Comparison of ENCODE assay signal across 8 mouse cellular contexts in the genomic region with DNA sequence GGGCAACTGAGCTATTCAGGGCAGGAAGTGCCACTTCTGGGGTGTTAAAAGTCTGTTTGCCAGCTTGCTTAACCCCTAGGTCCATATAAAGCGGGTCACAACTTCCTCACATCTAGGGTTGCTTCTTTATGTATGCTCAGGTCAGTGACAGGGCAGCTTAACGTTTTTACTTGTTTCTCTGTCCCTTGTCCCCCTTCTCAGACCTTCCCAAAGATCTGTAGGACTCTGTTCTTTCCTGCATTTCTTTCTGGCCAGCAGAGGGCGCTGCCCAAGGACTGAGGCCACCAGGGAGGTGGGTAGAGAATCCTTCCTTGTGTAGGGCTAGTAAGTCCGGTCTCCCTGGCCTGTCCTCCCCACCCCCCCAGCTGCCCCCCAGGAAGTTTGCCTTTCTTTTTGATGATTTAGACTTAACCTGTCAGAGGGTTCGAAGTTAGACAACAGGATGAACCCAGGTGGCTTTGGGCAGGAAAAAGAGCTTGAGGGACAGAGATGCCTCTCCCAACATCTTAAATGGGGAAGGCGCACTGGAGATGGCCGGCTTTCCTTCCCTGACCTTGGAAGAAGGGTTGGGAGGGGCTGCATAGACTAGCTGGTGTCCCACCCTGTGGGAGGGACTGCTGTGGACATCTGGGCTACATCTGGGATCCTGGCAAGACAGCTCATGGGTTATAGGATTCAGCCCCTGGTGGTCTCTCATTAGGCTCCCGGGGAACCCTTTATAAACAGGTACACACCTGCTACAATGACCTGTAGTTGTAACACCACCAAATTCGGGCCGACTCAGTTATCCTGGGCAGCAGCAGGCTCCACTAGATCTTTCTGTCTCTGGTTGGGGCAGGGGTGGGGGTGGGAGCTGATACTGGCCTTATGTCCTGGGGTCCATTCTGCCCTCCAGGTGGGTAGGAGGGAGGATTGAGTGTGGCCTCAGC. TPM values are rescaled to one million over a fixed set of nuclear protein-coding genes. Genes with fewer than 3 reads are reported as not detected.
DNase-seq lines count a peak whose midpoint lies in the region; ATAC-seq and TF ChIP-seq lines count a peak whose summit lies in the region.

No protein-coding gene starts in this region.

- TF ChIP-seq EP300 in CH12.LX (IDR thresholded peaks at IDR 0.05; ENCODE audit: low read length) = no peak

- H3K9me3 ChIP-seq in CH12.LX (replicated peaks; ENCODE audit: low read length) = no peaks in the 10 kb centered on the region
- H3K9me3 ChIP-seq in forebrain, embryonic 10.5 days = no peaks in the 10 kb centered on the region
- no peaks in the 10 kb centered on the region for H3K9me3 ChIP-seq in heart, embryonic 14.5 days (ENCODE audit: control insufficient read depth, low read length)
- no peaks in the 10 kb centered on the region for H3K9me3 ChIP-seq in neural tube, embryonic 15.5 days (replicated peaks)

- peak overlapping the region; percentile 55 to 58 (median 57) for H3K4me3 ChIP-seq in CH12.LX (replicated peaks in 1 of 3; ENCODE audit: low read depth in 2 of 3, low read length in 2 of 3, poor library complexity in 1 of 3)
- peak overlapping the region; percentile 58 for H3K4me3 ChIP-seq in forebrain, embryonic 10.5 days
- H3K4me3 ChIP-seq in heart, embryonic 14.5 days (ENCODE audit: control insufficient read depth in 1 of 2, insufficient read depth in 1 of 2, low read depth in 1 of 2, low read length in 2 of 2) = peak overlapping the region; percentile 46 to 55
- H3K4me3 ChIP-seq in lung, adult 2 months (replicated peaks; ENCODE audit: extremely low read depth, low read depth, low read length) = peak overlapping the region; percentile 17
- H3K4me3 ChIP-seq in neural tube, embryonic 15.5 days (replicated peaks) = peak overlapping the region; percentile 49

- no peak overlapping the region for H3K27ac ChIP-seq in CH12.LX (ENCODE audit: insufficient read depth, low read depth)
- peak overlapping the region; percentile 98 for H3K27ac ChIP-seq in forebrain, embryonic 10.5 days
- H3K27ac ChIP-seq in heart, embryonic 14.5 days (replicated peaks in 1 of 2; ENCODE audit: control insufficient read depth in 1 of 2, insufficient read depth in 1 of 2, low read depth in 2 of 2, low read length in 2 of 2) = peak overlapping the region; percentile 90 to 92
- H3K27ac ChIP-seq in neural tube, embryonic 15.5 days (replicated peaks) = peak overlapping the region; percentile 91

- no peaks in the 10 kb centered on the region for H3K79me2 ChIP-seq in CH12.LX (replicated peaks; ENCODE audit: control insufficient read depth, extremely low read depth, insufficient read depth, poor library complexity, severe bottlenecking)

- in situ Hi-C loops in CH12.LX (cut with MboI; ENCODE audit: low pct_ligation_motif_present, low pct_unique_long_range_greater_than_20kb, low sequenced_read_pairs) = loop anchor here (5.0 to 10.0 kb wide), 2 partner anchors 297 to 379 kb away; a partner anchor contains a TSS

- peak; percentile 83 to 90 for TF ChIP-seq CTCF in CH12.LX (conservative IDR thresholded peaks at IDR 0.05 in 1 of 2, IDR thresholded peaks at IDR 0.05 in 1 of 2; ENCODE audit: low read depth in 2 of 2, low read length in 2 of 2)
- peak; percentile 86 for TF ChIP-seq CTCF in lung, adult 2 months (IDR thresholded peaks at IDR 0.05; ENCODE audit: insufficient read depth, low read length)

- peak; percentile 69 for TF ChIP-seq RAD21 in CH12.LX (IDR thresholded peaks at IDR 0.05; ENCODE audit: low read depth, low read length)

- peaks cover 2 to 17% of the 10 kb centered on the region in 2 experiments for H3K4me1 ChIP-seq in CH12.LX (ENCODE audit: control insufficient read depth in 1 of 2, insufficient read depth in 2 of 2)
- H3K4me1 ChIP-seq in forebrain, embryonic 10.5 days = peaks cover 66% of the 10 kb centered on the region
- peaks cover 36 to 40% of the 10 kb centered on the region in 2 experiments for H3K4me1 ChIP-seq in heart, embryonic 14.5 days (ENCODE audit: control insufficient read depth in 2 of 2, insufficient read depth in 2 of 2, low read length in 2 of 2)
- H3K4me1 ChIP-seq in lung, adult 2 months (ENCODE audit: control insufficient read depth, insufficient read depth, low read length) = peaks cover 11% of the 10 kb centered on the region
- peaks cover 38% of the 10 kb centered on the region for H3K4me1 ChIP-seq in neural tube, embryonic 15.5 days

- peak; percentile 73 for DNase-seq in CH12.LX (ENCODE audit: extremely low read depth)
- peak; percentile 69 for DNase-seq in c-Kit-negative CD71-positive TER-119-positive erythroid progenitor cells, embryonic 14.5 days (ENCODE audit: low read depth, low spot score)
- DNase-seq in forebrain, embryonic 10.5 days (ENCODE audit: extremely low spot score, low spot score) = peak; percentile 92
- peak; percentile 86 to 92 for DNase-seq in kidney, postnatal 25 days
- peak; percentile 85 for DNase-seq in lung, adult 2 months
- peak; percentile 92 for DNase-seq in testis, postnatal 10 days (ENCODE audit: low spot score)

- dilution Hi-C loops in CH12.LX (cut with MboI; ENCODE audit: extremely low pct_ligation_motif_present, extremely low pct_unique_long_range_greater_than_20kb, low sequenced_read_pairs) = no loop called here

- no peaks in the 10 kb centered on the region for H3K36me3 ChIP-seq in CH12.LX (replicated peaks in 1 of 2; ENCODE audit: control insufficient read depth in 1 of 2, insufficient read depth in 1 of 2, low read length in 1 of 2)
- no peaks in the 10 kb centered on the region for H3K36me3 ChIP-seq in forebrain, embryonic 10.5 days (replicated peaks)
- H3K36me3 ChIP-seq in heart, embryonic 14.5 days (ENCODE audit: control insufficient read depth, insufficient read depth, low read length) = no peaks in the 10 kb centered on the region
- no peaks in the 10 kb centered on the region for H3K36me3 ChIP-seq in neural tube, embryonic 15.5 days

- peaks cover 83% of the 10 kb centered on the region for H3K27me3 ChIP-seq in CH12.LX (replicated peaks)
- H3K27me3 ChIP-seq in forebrain, embryonic 10.5 days (ENCODE audit: poor library complexity, severe bottlenecking) = peaks cover 38% of the 10 kb centered on the region
- H3K27me3 ChIP-seq in heart, embryonic 14.5 days (ENCODE audit: control insufficient read depth, insufficient read depth, low read length) = no peaks in the 10 kb centered on the region; the same call in 1 of the 2 replicates
- H3K27me3 ChIP-seq in neural tube, embryonic 15.5 days (replicated peaks) = peaks cover 7% of the 10 kb centered on the region; the same call in 1 of the 2 replicates

- ATAC-seq in heart, embryonic 14.5 days (ENCODE audit: insufficient number of reproducible peaks, insufficient read depth, low FRiP score, low read depth) = peak; percentile 18; the same call in 1 of the 2 replicates
- ATAC-seq in neural tube, embryonic 15.5 days (ENCODE audit: low FRiP score) = peak; percentile 51

- H3K4me2 ChIP-seq in CH12.LX (ENCODE audit: insufficient read depth, low read depth, poor library complexity, severe bottlenecking) = peak overlapping the region; percentile 58
- peak overlapping the region; percentile 87 for H3K4me2 ChIP-seq in heart, embryonic 14.5 days (ENCODE audit: low read length)
- H3K4me2 ChIP-seq in neural tube, embryonic 15.5 days = peak overlapping the region; percentile 86

- H3K9ac ChIP-seq in CH12.LX (ENCODE audit: insufficient read depth, low read depth) = peak overlapping the region; percentile 62; the same call in 1 of the 2 replicates
- peak overlapping the region; percentile 89 for H3K9ac ChIP-seq in heart, embryonic 14.5 days (ENCODE audit: low read length)
- H3K9ac ChIP-seq in neural tube, embryonic 15.5 days (replicated peaks) = peak overlapping the region; percentile 74

- WGBS in forebrain, embryonic 10.5 days = 7% methylated on average over 10 of the region's 10 CpGs
- 8% methylated on average over 10 of the region's 10 CpGs for WGBS in heart, embryonic 14.5 days
- WGBS in lung, adult 2 months = 9% methylated on average over 10 of the region's 10 CpGs
- WGBS in neural tube, embryonic 15.5 days = 9% methylated on average over 10 of the region's 10 CpGs

- TF ChIP-seq POLR2A in CH12.LX (IDR thresholded peaks at IDR 0.05; ENCODE audit: low read depth, low read length) = no peak
- no peak for TF ChIP-seq POLR2A in lung, adult 2 months (IDR thresholded peaks at IDR 0.05; ENCODE audit: borderline replicate concordance, extremely low read depth, low read depth, low read length)

TF ChIP-seq in CH12.LX, 34 proteins besides CTCF, POLR2A, EP300 and RAD21 (continues in another document):
- no peak for TF ChIP-seq POLR2AphosphoS2 (IDR thresholded peaks at IDR 0.05; ENCODE audit: low read depth, low read length)
- peak; percentile 51; the same call in 1 of the 2 replicates for TF ChIP-seq IRF4 (IDR thresholded peaks at IDR 0.05; ENCODE audit: low read depth, low read length)
- TF ChIP-seq ELF1 (IDR thresholded peaks at IDR 0.05; ENCODE audit: low read depth, low read length) = peak; percentile 57; the same call in 1 of the 2 replicates

RNA-seq across cellular contexts. Expression of a gene that starts 2.0 kb away (rescaled TPM):
- total RNA-seq in CH12.LX (2012; rRNA removed) (0.38 TPM in 1 of 2 replicates, not detected in the other), CH12.LX (2014; rRNA removed) (not detected in 2 replicates)
- polyA plus RNA-seq in CH12.LX (2012; ENCODE audit: insufficient read length, low read depth) = not detected in 2 replicates
- 0.79 TPM in 1 of 2 replicates, not detected in the other for polyA plus RNA-seq in forebrain, embryonic 10.5 days (2016; fragmentation: Nextera tagmentation; extraction: Ambion mirVana)
- polyA plus RNA-seq in heart, embryonic 14.5 days (2014; fragmentation: Nextera tagmentation; extraction: Ambion mirVana) = 0.73 and 1.0 TPM in 2 replicates
- not detected in 2 replicates for polyA plus RNA-seq in lung, adult 2 months (2012; rRNA removed)
- polyA plus RNA-seq in neural tube, embryonic 15.5 days (2015; fragmentation: Nextera tagmentation; extraction: Ambion mirVana) = 0.40 TPM in 1 of 2 replicates, not detected in the other

RNA-seq across cellular contexts. Expression of a gene that starts 48.9 kb away (rescaled TPM):
- 4.5 and 6.3 TPM in 2 replicates for total RNA-seq in CH12.LX (2012; rRNA removed)
- total RNA-seq in CH12.LX (2014; rRNA removed) = 2.8 and 3.5 TPM in 2 replicates
- 9.2 and 10.3 TPM in 2 replicates for polyA plus RNA-seq in CH12.LX (2012; ENCODE audit: insufficient read length, low read depth)
- polyA plus RNA-seq in forebrain, embryonic 10.5 days (2016; fragmentation: Nextera tagmentation; extraction: Ambion mirVana) = 46.9 and 49.0 TPM in 2 replicates
- 31.2 and 32.4 TPM in 2 replicates for polyA plus RNA-seq in heart, embryonic 14.5 days (2014; fragmentation: Nextera tagmentation; extraction: Ambion mirVana)
- polyA plus RNA-seq in lung, adult 2 months (2012; rRNA removed) = 163 and 173 TPM in 2 replicates
- polyA plus RNA-seq in neural tube, embryonic 15.5 days (2015; fragmentation: Nextera tagmentation; extraction: Ambion mirVana) = 123 and 145 TPM in 2 replicates

RNA-seq across cellular contexts. Expression of a gene that starts 49.5 kb away (rescaled TPM):
- 33.4 and 46.1 TPM in 2 replicates for total RNA-seq in CH12.LX (2012; rRNA removed)
- 48.5 and 56.9 TPM in 2 replicates for total RNA-seq in CH12.LX (2014; rRNA removed)
- polyA plus RNA-seq in CH12.LX (2012; ENCODE audit: insufficient read length, low read depth) = 62.5 and 67.7 TPM in 2 replicates
- 142 and 151 TPM in 2 replicates for polyA plus RNA-seq in forebrain, embryonic 10.5 days (2016; fragmentation: Nextera tagmentation; extraction: Ambion mirVana)
- 148 and 155 TPM in 2 replicates for polyA plus RNA-seq in heart, embryonic 14.5 days (2014; fragmentation: Nextera tagmentation; extraction: Ambion mirVana)
- polyA plus RNA-seq in lung, adult 2 months (2012; rRNA removed) = 131 and 171 TPM in 2 replicates
- 129 and 132 TPM in 2 replicates for polyA plus RNA-seq in neural tube, embryonic 15.5 days (2015; fragmentation: Nextera tagmentation; extraction: Ambion mirVana)
